Mouse (Mus musculus) A20 (cell line): ENCODE data around the gene Pramef8.
"Not testable (repeated sequence)": the region's sequence is repeated elsewhere in the genome, so short reads cannot be mapped to it uniquely, and the experiment has no call there.

Experiments used
- DNase-seq: peaks from one replicate; pipeline ENCODE4 v3.0.0-alpha.2; 2011; ENCODE audit warnings: low read depth, low spot score

The Pramef8 gene

DNA sequence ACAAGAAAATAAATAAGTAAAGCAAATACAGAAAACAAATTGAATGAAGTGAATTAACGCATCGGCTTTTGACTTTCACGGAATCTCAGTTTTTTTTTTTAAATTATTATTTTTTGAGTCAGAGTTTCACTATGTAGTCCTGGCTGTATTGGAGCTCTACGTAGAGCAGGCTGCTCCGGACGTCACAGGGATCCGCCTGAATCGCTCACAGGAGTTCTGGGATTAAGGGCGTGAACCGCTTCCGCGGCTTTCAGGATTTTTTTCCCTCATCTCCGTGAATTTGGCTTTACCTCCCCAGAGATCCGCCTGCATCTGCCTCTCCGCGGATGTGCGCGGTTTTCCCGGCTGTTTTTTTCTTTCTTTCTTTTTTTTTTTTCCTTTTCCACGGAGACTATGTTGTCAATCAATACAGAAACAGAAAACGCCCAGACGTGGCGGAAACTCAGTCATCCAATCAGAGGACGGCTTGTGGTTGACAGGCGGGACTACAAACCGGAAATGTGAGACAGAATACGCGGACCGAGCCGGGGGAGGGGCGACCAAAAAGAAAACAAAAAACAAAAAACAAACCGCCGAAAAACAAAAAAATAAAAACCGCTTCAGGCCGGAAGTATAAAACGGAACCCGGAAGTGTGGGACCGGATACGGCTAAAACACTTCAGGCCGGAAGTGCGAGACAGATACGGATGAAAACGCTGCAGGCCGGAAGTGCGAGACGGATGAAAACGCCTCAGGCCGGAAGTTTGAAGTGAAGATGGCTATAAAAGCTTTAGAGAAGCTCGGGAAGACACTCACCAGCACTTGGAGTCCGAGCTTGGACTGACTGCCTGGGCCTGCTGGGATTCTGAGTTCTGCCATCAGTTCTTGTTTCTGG lies at the start of gene Pramef8:
Gene Pramef8 (plus strand): TSS at position 208 of the 874 bp plus-strand sequence.
- DNase-seq, result peak; percentile 95

GRCm38 (mm10) chr4:143366415-143367041 lies 45.7 kb upstream of the Pramef8 start:
- DNase-seq, result no peak

GRCm38 (mm10) chr4:143379480-143379879 lies 32.7 kb upstream of the Pramef8 start:
- DNase-seq, result no peak

DNA sequence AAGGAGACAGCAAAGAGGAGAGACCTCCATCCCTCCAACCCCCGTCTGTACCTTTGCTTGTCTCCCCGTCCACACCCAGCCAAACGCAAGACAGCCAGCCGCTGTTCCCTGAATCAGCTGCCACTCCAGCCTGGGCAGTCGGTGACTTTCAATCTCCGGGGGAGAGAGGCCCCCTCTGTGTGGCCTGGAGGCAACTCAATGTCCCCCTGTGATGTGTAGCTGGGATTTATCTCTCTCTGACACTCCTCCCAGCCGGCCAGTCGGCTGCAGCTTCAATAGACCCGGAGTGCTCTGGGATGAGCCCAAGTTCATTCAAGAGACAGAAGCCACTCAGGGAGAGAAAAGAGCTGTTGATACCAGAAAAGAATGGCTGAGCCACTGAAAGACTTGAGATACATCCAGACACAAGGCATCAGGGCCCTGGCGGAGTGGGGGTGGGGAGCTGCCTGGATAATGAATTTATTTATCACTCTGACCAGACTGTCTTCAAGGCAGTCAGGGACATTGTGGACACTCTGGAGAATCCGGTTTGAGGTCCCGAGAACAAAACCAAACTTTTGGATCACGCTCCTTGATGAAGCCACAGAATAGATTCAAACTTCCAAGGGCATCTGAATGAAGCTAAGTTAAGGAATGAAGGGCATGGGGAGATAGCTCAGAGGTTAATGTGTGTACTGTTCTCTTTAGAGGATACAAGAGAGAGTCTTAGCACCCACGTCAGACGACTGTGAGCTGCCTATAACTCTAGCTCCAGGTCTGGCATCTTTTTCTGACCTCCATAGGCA lies 32.1 kb upstream of the Pramef8 start:
- DNase-seq, result no peak

- peak; percentile 40 for DNase-seq
Measured at GRCm38 (mm10) chr4:143380716-143381004, 31.6 kb upstream of the Pramef8 start.

DNA sequence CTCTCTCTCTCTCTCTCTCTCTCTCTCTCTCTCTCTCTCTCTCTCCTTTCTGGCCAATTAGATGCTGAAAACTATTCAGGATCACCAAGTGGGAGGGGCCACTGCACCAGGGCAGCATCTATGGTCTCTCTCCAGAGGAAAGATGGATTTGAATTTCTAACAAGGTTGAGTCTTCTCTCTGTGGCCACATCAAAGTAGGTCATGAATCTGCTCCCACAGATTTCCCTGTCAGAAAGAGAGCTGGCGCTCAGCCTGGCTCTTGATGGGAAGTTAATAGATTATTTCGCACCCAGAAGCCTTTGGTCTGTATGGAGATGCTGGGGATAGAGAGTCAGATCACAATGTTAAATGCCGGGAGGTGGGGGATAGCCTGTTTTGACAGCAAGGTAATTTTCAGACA lies 30.1 kb upstream of the Pramef8 start:
- no peak for DNase-seq

DNA sequence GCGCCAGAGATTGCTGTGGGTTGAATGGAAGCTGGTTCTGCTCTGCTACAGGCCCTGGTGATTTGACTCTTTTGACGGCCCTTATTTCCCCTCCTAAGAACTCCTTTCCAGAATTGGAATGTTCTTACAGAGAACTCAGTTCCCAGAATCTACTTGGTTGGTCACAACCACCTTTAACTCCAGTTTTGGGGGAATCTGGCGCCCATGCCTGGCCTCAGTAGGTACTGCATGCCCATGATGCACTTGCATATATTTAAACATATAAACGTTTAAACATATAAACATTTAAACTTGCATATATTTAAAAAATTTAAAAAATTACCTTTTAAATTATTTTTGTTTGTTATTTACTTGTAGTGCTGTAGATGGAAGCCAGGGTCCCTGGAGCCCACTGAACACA lies 28.6 kb upstream of the Pramef8 start:
- peak; percentile 14 for DNase-seq

DNA sequence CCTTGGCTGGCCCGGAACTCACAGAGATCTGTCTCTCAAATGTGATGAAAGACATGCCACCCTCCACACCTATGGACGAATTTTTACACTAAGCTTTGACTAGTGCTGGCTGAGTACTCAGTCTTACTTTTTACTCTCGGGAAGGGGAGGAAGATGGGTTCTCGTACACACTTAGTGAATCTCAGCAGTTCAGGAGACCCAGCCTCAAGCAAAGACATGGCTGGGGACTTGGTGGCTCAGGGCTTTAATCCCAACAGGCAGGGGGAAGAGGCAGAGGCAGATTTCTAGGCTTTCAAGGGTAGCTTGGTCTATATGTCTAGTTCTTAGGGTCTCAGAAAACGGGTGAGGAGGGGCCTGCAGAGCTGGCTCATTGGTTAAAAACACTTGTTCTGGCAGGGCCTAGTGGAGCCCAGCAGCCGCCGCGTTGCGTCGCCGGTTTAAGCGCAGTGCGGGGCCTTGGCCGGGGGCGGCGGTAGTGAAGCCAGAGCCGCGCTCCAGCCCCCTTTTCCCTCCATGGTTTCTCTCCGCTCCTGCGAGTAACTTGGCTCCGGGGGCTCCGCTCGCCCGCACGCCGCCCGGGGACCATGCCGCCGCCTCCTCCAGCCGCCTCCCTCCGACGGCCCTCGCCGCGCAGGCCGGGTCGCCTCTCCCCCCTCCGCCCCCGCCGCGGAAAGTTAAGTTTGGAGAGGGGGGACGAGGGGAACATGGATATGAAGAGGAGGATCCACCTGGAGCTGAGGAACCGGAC lies 23.1 kb upstream of the Pramef8 start:
- DNase-seq, result no peak

DNA sequence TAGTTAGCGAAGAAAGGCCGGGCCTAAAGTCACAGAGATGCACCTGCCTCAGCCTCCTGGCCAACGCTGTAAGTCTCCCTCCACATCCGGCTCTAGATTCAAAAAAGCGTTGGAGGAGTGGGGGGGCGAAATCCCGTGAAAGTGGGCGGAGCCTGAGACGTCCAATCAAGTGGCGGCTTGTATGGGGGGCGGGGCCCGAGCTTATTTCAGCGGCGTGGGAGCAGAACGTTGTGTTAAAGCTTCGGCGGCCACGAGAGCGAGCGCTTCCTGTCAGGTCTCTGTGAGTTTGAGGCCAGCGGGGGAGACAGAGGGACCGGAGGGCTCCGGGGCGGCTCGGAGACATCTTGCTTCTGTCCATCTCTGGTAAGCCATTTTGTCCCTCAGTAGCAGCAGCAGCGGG lies 18.0 kb upstream of the Pramef8 start, which contains the start of gene Pramel1:
Gene Pramel1 (plus strand): TSS at position 248 of the 400 bp plus-strand sequence.
- DNase-seq, result no peak

- DNase-seq, result peak; percentile 44
Measured at GRCm38 (mm10) chr4:143411566-143412218, 534 bp upstream of the Pramef8 start.

DNA sequence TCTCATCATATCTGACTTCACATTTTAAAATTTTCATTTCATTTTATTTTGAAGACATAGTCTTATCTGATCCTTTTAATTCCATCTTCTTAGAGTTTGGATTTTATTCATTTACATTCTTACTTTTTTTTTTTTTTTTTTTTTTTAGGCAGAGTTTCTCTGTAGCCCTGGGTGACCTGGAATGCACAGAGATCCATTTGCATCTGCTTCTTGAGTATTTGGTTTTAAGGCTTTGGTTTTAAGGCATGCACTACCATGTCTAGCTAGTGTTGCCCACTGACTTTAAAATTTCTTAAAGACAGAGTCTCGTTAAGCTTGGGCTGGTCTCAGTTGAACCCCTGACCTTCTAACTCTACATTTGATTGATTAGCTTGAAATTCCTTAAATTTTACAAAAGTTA lies 1.4 kb downstream of the Pramef8 start:
- no peak for DNase-seq

GRCm38 (mm10) chr4:143414121-143414520 lies 1.9 kb downstream of the Pramef8 start:
- DNase-seq, result no peak

DNA sequence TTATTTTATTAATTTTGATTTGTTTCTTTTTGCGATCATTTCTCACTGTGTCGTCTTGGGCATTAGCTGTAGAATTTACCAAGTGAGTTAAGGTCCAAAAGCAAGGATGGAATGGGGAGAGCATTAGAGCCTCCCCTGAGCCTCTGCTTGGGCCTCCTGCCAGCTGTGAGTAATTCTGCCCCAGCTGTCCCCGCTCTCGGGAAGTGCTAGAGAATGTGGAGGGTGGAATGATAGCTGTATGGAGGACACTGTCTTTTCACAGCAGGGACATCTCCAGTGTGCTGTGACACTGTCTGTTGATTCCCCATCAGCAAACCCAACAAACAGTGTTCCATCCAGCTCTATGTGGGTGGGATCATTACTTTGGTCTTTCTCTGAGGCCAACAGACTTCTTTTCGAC lies 14.5 kb downstream of the Pramef8 start:
- not testable (repeated sequence) for DNase-seq

- DNase-seq, result no peak
Measured at GRCm38 (mm10) chr4:143450224-143450623, 38.0 kb downstream of the Pramef8 start, which contains the start of gene Oog4. Gene Oog4, minus strand, starts transcription at chr4:143450324.
